Mouse (Mus musculus) c-Kit-positive CD71-negative TER-119-negative erythroid progenitor cells, embryonic 14.5 days (primary cell): ENCODE measurements at regions not wholly inside any gene's neighbourhood (a gene's known extent, or its start where the extent isn't known, plus 50 kb on each side); places are given as distances from the start of the nearest gene placed in this dataset.

Source experiments
- DNase-seq: peaks from one replicate; pipeline ENCODE4 v3.0.0-alpha.2; 2013; ENCODE audit warnings: low read depth

DNA sequence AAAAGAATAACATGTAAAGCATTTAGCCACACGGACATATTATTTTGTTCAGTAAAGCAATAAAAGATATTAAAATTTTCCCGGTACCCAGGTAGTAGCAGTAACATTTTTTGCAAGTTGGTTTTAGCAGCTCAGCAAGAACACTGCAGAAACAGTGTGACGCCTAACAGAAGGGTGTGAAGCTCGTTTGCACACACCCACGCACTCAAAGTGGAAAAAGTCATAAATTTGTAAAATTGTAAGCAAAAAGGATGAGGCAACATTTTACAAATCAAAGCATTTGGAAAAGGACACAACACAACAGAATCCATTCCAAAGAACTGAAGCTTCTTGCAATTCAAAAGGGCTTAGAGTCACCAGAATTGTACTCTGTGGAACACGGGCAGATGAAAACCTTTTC lies 1053.6 kb upstream of the Celf2 start:
- no peak for DNase-seq

DNA sequence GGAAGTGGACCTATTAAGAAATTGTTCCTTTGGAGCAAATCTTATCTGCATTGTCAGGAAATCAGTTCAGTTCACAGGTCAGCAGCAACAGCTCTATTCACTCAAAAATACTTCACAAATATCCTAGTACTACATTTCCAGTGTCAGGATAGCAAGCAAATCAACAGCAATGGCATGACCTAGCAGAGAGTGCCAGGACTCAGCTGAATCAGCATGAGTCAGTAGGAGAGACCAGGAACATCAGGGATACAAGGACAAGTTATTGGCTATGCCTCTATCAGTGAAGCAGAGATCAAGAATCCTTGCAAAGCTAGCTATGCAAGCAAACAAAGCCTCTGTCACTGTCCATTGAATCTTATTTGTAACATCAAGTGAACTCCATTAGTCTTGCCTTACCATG lies 1036.8 kb upstream of the Celf2 start:
- DNase-seq, result no peak

DNA sequence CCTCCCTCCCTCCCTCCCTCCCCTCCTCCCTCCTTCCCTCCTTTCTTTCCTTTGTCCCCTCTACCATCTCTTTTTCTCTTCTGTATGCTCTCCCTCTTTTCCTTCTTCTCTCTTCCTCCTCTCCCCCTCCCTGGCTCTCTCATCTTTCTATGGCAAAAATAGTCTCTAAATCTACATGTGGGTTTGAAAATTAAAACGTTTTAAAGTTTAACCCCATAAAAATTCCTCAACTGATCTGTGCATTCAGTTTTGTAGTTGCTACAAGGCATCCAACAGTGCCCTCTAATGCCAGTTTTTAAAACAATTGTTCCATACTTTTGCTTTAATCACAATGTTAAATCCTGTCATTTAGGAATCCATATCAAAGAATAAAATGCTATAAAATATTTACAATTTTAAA lies 1027.5 kb upstream of the Celf2 start:
- DNase-seq, result no peak

DNA sequence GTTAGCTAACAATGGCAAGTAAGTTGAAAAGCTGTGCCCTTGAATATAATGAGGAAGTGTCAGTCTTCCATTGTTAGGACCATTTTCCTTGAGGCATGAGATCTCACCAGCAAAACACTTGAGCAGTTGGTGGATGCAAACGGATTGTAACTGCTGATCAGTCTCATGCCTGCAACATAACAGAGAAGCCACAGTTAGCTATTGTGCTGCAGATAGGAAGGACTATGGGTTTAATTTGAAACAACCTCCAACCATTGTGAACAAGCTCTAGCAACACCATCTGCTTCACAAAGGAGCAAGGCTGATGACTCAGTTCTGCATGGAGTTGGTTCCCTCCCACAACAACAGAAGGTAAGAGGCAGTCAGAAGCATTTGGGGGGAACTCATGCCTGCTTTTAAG lies 989.1 kb upstream of the Celf2 start:
- DNase-seq, result no peak

DNA sequence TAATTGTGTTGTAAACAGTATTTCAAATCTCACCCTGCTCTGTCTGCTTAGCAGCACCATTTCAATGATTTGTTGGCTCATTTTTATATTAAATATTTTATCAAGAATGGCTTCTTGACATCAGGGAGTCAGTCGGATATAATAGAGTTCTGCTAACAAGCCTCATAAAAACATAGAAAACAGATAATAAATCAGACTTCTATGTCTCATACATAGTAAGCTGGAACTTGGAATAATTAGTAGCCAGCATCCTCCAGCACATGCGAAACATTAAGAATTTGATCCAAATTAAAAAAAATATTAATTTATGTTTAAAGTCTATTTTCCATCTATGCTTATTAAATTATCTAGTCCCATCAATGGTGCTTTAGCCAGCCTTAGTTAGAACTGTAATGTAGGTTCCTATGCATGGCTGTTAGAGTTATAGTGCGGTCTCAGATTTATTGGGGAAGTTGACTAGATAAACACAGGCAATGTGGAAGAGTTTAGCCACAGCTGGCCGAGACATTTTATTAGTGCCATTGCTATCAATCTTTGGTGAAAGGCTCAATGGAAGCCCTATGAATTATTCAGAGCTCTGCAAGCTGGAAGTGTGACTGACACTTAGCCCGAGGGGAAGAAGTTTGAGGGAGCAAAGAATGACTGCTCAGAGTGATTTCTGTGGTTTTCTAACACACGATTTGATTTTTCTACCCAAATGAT lies 968.6 kb upstream of the Celf2 start:
- no peak for DNase-seq

DNA sequence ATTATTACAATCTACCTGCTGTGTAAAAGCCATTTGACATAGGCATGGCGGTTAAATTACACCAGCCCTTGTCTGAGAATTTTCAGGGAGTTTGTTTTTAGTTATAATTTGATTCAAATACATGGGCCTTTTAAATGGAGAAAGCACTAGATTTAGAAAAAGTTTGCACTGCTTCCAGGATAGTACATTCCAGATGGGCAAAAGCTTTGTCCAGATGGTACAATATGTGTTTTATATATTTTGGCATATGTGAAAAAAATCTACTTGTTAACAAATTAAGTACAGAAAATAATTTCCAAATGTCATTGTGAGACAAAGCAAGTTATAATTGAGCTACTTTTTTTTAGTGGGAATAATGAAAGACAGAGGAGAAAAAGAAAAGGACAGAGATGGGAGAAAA lies 961.2 kb upstream of the Celf2 start:
- no peak for DNase-seq

DNA sequence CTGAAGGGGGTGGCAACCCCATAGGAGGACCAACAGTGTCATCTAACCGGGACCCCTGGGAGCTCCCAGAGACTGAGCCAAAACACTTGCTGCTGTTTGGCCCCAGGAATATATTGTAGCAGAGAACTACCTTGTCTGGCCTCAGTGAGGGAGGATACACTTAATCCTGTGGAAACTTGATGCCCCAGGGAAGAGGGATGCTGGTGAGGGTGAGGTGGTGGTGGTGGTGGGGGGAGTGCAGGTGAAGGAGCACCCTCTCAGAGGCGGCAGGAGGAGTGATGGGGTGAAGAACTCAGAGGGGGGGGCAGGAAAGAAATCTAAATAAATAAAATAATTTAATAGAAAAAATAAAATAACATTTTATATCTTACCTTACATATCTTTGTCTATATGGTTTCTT lies 959.6 kb upstream of the Celf2 start:
- DNase-seq, result no peak

DNA sequence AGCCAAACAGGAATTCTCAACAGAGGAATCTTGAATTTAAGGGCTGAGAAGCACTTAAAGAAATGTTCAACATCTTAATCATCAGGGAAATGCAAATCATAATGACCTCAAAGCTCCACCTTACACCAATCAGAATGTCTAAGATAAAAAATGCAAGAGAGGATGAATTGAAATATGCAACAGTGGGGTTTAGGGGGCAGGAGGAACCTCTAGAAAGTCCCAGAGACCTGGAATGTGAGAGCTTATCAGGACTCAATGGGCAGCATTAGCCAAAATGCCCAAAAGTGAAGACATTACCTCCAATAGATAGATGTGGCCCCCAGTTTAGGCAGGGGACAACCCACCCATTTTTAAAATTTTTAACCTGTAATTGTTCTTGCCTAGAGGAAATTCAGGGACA lies 959.0 kb upstream of the Celf2 start:
- DNase-seq, result no peak

DNA sequence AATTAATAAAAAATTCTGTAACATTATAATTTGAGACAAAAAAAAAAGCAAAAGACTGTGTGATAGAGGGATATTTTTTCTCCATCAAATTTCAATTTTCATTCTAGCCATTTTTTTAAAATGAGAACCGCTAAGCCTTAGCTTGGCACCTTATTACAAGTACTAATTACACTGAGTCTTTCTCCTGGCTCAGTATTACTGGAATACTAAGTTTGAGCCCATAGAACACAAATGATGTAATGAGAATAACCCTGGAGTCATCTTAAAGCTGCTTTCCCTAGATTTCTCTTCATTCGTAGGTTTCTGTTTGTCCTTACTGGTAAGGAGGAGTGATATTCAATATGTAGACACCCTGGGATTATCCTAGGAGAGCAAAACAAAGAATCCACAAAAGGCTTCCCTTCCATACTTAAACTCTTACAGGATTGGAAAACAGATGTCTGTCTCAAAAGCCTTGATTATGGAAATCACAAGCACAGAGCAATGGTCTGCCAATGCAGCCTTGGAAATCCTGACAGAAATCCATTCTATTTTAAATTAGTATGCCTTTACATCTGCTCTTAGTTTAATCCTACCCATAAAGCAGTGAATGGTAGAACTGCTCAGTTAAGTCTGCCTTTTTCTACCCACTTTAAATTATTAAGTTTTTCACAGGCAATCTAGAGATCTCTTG lies 958.3 kb upstream of the Celf2 start:
- DNase-seq, result no peak

DNA sequence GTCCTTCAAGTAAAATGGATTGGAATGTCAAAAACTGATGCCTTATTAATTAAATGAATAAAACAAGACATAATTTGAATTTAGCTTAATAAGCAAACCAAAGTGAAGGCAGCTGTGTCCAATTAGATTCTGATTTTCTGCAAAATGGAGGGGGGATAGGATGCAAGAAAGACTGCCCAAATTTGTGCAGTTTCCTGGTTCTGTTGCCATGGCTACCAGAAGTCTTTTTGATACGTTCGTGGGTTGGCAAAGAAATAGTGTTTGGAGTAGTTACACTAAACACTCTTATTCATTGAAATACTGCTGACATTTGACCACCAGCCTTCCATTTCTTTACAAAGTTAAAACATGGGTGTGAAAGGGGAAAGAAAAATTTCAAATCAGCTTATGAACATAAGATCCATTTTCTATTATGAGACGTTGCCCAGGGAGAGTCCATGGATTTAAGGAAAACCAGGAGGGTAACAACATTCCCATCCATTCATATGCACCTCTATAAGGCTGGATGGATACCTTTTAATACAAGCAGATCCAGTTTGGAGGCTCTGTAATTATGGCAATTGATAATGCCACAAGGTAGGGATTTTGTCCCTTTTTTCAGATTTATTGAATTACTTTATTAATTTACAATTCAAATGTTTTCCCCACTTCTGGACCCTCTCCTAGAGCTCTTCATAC lies 943.3 kb upstream of the Celf2 start:
- no peak for DNase-seq

DNA sequence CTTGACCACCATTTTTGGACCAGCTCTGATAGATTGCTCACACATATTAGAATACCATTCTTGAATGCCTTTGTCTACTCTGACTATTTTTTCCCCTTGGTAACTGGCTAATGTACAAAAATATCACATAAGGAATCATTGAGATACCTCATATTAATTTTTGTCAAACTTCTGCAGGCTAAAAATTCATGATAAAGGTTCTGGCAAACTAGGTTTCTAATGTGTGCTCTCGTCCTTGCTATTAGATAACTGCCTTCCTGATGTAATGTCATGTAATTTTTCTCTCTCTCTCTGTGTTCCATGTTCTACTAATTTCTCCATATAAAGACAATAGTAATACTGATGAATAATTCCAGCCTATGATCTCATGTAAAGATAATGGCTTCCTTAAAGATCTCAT lies 931.9 kb upstream of the Celf2 start:
- no peak for DNase-seq

DNA sequence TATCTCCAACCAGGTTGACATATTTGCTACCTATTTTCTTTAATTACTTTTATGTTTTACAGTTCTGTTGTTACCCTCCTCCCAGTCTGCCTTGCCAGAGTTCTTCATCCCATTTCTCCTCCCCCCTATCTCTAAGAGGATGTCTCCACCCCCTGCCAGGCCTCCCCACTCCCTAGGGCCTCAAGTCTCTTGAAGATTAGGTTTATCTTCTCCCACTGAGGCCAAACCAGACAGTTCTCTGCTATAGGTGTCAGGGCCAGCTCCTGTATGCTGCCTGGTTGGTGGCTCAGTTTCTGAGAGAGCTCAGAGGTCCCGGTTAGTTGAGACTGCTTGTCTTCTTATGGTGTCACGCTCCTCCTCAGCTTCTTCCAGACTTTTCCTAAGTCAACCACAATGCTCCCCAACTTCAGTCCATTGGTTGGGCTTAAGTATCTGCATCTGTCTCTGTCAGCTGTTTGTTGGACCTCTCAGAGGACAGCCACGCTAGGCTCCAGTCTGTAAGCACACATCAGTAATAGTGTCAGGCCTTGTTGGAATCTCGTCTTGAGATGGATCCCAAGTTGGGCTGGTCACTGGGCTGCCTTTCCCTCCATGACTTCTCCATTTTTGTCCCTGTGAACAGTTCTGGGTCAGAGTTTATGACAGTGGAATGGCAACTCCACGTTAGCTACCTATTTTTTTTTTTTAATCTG lies 920.4 kb upstream of the Celf2 start:
- DNase-seq, result no peak

DNA sequence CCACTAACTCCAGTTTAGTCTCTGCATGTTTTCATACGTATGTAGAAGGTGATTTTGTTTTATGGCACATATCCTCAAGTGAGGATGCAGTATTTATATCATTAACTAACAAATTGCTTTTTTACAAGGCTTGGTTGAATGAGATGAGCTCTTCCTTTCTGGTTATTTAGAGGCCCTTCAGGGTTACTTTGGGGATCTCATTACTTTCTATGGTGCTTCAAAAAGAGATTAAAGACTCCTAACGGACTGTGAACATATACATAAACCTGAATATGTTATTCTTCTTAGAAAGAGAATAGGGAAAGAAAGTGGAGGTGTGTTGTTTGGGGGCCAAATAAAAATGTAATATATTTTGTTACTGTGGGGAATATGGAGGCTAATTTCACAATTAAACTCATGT lies 918.8 kb upstream of the Celf2 start:
- DNase-seq, result no peak

DNA sequence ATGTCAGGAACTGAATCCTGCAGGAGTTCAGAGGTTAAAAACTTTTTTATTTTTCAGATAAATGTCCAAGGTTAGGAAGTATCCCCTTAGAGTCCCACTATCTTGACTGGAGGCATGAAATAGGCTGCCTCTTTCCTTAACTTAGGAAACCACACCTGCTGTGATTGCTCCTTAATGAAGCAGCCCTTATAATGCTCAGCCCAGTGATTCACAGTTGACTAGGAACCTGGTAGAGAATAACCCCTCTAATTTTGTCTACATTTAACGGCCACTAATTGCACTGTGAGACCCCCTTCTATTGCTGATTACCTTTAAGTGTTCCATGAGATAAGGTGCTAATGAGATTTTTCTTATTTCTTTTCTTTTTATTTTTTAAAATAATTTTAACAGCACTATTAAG lies 918.4 kb upstream of the Celf2 start:
- no peak for DNase-seq

DNA sequence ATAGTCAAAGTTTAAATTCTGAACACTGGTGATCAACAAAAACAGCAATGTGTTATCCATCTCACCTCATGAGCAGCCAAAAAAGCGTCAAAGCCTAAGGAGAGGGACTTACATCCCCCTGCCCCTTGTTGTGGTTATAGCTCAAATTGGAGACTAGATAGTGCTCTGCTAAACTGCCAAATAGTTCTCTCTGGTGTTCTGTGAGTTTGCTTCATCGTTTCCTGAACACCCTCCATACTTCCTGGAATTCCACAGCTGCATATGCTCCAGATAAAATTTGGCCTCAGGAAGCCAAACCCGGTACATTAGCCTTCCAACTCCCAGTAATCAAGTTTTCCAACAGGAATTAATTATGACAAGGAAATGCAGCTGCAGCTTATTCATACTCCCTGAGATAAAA lies 906.6 kb upstream of the Celf2 start:
- DNase-seq, result no peak

DNA sequence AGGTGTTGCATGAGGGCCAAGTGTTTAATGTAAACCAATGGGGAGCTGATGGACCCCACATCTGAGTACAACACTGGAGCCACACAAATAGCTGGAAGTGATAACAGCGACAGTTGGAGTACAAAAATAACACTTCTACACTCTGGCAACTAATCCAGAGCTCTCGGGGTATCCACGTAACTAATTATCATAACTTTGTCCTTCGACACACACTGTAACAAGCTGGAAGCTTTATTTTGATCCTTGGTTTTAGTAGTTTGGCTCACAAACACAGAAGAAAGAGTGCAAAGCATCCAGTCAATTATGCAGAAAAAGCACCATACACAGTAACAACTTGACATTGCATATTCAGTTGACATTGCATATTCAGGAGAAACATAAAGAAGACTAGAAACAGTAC lies 884.8 kb upstream of the Celf2 start:
- DNase-seq, result no peak

DNA sequence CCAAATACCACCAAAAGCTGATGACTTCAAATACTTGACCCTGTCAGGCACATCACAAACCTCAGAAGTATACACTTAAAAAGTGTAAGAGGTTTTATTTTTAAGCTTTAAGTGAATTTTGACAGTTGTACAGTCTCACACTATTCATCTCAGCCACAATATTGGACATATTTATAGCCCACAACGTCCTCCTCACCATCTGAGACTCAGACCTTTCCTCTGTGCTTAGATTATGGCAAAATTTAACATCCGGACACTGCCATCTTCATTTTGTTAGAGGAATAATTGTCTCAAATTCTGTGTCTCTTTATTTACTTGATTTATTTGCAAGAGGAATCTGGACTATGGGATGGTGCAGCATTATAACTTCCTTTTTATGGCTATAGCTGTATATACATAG lies 880.2 kb upstream of the Celf2 start:
- no peak for DNase-seq

DNA sequence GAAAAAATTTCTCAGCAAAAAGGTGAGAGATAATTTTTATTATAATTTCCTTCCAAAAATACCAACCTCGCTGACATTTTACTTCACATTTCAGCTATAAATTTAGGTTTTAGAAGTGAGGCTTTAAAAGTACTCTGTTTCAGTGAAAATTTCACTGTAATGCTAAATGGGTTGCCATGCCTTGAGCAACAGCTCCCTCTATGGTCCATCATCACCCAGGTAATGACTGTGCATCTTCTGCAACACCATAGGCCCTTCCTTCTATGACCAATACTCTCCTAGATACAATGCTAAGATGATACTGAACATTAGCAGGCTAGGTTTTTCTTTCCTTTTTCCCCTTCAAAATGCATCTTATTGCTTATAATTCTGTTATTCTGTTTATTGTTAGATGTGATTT lies 870.9 kb upstream of the Celf2 start:
- DNase-seq, result peak; percentile 1

DNA sequence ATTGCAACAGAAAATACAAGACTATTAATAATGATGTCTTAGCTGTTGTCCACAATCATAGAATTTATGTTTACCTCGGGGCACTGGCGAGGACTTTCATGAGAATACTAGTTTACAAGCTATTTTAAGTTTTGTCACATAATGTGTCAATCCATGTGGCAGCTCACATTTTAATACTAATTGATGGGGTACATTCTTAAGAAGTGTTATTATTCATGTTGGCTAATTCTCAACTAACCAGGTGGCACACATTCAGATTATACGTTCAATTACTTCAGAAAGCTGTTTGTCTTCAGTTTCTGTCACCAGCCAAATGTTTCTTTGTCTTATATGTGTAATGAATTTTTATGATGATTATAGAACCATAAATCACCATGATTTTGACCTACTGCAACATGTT lies 870.2 kb upstream of the Celf2 start:
- DNase-seq, result no peak

DNA sequence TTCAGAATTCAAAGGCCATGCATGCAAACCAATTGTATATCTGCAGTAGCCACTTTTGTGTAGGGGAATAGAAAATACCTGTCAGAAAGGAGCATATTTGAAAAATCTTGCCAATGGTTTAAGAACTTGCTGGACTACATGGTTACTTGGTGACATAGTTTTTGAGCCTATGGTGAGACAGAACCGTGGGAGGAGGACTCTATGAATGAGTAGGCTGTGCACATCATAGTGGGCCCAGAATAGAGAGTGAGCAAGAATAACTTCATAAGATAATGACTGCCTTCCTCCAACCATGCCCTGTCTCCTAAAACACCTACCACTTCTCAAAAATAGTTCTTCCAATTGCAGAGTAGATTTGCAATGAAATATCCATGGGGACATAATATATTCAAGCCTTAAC lies 838.5 kb upstream of the Celf2 start:
- no peak for DNase-seq

DNA sequence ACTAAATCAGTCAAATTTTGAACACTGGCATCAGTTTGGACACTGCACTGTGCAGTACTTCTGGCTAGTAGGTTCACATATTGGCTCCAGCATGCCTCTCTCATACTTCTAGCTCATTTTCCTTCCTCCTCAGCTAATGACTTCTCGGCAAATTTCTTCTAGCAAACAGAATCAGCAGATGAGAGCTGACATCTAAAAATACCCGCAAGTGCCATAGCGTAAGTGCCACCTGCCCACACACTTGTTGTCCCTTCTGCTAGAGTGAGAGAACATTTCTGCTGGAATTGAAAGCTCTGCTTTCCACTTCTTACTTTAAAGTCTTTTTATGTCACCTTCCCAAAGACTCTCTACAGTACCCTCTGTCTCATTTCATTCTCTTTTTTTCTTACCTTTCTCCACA lies 835.4 kb upstream of the Celf2 start:
- no peak for DNase-seq

DNA sequence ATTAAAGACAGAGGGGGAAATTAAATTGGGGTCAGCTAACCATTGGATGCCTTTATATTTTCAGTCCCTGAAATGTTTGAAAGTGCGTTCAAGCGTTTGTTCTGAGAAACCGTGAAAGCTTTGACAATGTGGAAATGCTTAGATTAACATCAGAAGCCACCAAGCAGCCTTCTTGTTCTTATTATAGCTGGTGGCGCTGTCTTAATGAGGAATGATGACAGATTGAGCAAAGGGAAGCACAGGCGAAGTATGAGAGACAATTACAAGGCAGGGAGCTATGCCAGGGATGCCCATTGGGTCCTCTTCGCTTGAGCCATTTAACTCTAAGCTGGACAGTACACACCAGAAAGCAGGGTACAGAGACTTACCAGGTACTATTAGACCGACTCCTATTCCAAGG lies 828.9 kb upstream of the Celf2 start:
- no peak for DNase-seq

DNA sequence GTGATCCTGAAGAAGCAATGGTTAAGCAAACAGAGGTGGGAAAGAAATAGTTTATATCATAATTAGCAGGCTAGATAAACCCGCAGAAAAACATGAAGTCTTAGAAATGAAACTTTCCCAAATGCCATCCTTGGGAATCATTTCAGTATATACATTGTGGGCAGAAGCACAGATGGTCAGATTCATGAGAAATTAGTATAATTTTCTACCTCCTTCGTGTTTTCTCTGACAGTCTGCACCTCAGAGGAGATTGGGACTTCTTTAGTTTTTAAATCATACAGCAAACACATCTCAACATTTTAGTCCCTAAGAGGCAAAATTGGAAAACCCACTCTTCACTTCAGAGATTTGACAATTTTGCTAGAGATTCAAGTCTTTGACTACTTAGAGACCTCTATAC lies 786.6 kb upstream of the Celf2 start:
- no peak for DNase-seq
